Mouse (Mus musculus): ENCODE results near the gene Tnfrsf25. TPM values are rescaled to one million over a fixed set of nuclear protein-coding genes. Genes with fewer than 3 reads are reported as not detected.

Tnfrsf25 gene
- total and polyA plus RNA-seq, 2 experiments from 2014 or later, result 0.49 to 0.99 TPM

GRCm38 (mm10) chr4:152131809-152132771, 16.4 kb downstream of the Tnfrsf25 start:
- Histone ChIP-seq H3K4me1 (ENCODE audit: insufficient read depth, low read length) (no peaks in the 10 kb centered on the region; the same call in 1 of the 2 replicates), H3K36me3 (ENCODE audit: insufficient read depth, low read length) (no peaks in the 10 kb centered on the region), H3K27ac (ENCODE audit: low read depth, low read length) (no peak overlapping the region), H3K4me2 (ENCODE audit: low read depth, low read length, poor library complexity, severe bottlenecking) (peak overlapping the region; percentile 57; the same call in 1 of the 2 replicates), H3K9me3 (ENCODE audit: low read length) (no peaks in the 10 kb centered on the region), H3K4me3 (ENCODE audit: low read depth, low read length) (no peak overlapping the region), H3K9ac (replicated peaks; ENCODE audit: low read length, poor library complexity, severe bottlenecking) (no peak overlapping the region), H3K27me3 (ENCODE audit: insufficient read depth, low read length) (peaks cover 69% of the 10 kb centered on the region)
- ATAC-seq (ENCODE audit: low FRiP score) (no peak), DNase-seq (ENCODE audit: low spot score) (peak; percentile 48)
- 8% methylated on average over 41 of the region's 50 CpGs for WGBS
- no peak for TF ChIP-seq CTCF (IDR thresholded peaks at IDR 0.05)

GRCm38 (mm10) chr4:152132772-152133169, 17.0 kb downstream of the Tnfrsf25 start:
- Histone ChIP-seq H3K4me2 (ENCODE audit: low read depth, low read length, poor library complexity, severe bottlenecking) (no peak overlapping the region), H3K9ac (replicated peaks; ENCODE audit: low read length, poor library complexity, severe bottlenecking) (no peak overlapping the region), H3K27ac (ENCODE audit: low read depth, low read length) (no peak overlapping the region), H3K4me1 (ENCODE audit: insufficient read depth, low read length) (no peaks in the 10 kb centered on the region; the same call in 1 of the 2 replicates), H3K4me3 (ENCODE audit: low read depth, low read length) (no peak overlapping the region), H3K27me3 (ENCODE audit: insufficient read depth, low read length) (peaks cover 64% of the 10 kb centered on the region), H3K9me3 (ENCODE audit: low read length) (no peaks in the 10 kb centered on the region), H3K36me3 (ENCODE audit: insufficient read depth, low read length) (no peaks in the 10 kb centered on the region)
- WGBS, result 35% methylated on average over 10 of the region's 10 CpGs
- no peak for TF ChIP-seq CTCF (IDR thresholded peaks at IDR 0.05)
- no peak for ATAC-seq (ENCODE audit: low FRiP score)
- DNase-seq (ENCODE audit: low spot score), result no peak

DNA sequence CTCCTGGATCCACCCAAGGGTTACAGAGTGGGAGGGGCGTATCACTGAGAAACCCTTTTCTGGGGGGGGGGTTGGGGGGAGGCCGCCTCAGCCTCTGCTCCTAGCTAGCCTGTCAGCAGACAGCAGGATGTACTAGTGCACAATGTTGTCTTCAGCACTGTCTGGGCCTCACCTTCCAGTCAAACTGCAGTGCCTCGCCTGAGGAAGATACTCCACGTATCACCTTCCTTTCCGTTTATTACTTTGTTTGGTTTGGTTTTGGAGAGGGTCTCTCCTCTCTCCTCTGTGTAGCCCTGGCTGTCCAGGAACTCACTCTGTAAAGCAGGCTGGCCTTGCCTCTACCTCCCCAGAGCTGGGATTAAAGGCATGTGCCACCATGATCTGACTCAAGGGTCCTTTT, 17.5 kb downstream of the Tnfrsf25 start:
- Histone ChIP-seq H3K9ac (replicated peaks; ENCODE audit: low read length, poor library complexity, severe bottlenecking) (no peak overlapping the region), H3K9me3 (ENCODE audit: low read length) (no peaks in the 10 kb centered on the region), H3K4me1 (ENCODE audit: insufficient read depth, low read length) (no peaks in the 10 kb centered on the region; the same call in 1 of the 2 replicates), H3K4me2 (ENCODE audit: low read depth, low read length, poor library complexity, severe bottlenecking) (no peak overlapping the region), H3K36me3 (ENCODE audit: insufficient read depth, low read length) (no peaks in the 10 kb centered on the region), H3K27ac (ENCODE audit: low read depth, low read length) (no peak overlapping the region), H3K4me3 (ENCODE audit: low read depth, low read length) (no peak overlapping the region), H3K27me3 (ENCODE audit: insufficient read depth, low read length) (peaks cover 61% of the 10 kb centered on the region)
- 43% methylated on average over 5 of the region's 5 CpGs for WGBS
- DNase-seq (ENCODE audit: low spot score), result no peak
- ATAC-seq (ENCODE audit: low FRiP score), result no peak
- no peak for TF ChIP-seq CTCF (IDR thresholded peaks at IDR 0.05)

DNA sequence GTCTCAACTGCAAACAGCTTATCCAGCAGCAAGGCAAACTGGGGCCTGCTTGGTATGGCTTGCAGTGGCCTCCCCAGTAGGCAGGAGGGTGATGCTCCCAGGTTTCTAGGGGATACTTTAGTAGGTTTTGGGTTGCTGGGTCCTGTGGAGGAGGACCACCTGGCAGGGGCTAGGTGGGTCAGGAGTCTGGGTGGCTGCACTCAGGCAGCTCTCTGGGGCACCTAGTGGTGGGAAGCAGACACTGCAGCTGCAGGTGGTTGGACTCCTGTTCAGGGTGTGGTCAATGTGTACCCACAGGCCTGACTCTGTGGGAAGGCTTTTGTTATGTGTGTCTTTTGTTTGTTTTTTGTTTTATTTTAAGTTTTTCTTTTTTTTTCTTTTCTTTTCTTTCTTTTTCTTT, 18.8 kb downstream of the Tnfrsf25 start:
- H3K27ac ChIP-seq (ENCODE audit: low read depth, low read length), result no peak overlapping the region
- peak; percentile 64 for TF ChIP-seq CTCF (IDR thresholded peaks at IDR 0.05)
- H3K4me3 ChIP-seq (ENCODE audit: low read depth, low read length), result no peak overlapping the region
- no peak overlapping the region for H3K9ac ChIP-seq (replicated peaks; ENCODE audit: low read length, poor library complexity, severe bottlenecking)
- H3K36me3 ChIP-seq (ENCODE audit: insufficient read depth, low read length), result no peaks in the 10 kb centered on the region
- ATAC-seq (ENCODE audit: low FRiP score) (no peak), DNase-seq (ENCODE audit: low spot score) (no peak)
- peaks cover 51% of the 10 kb centered on the region for H3K27me3 ChIP-seq (ENCODE audit: insufficient read depth, low read length)
- no peak overlapping the region for H3K4me2 ChIP-seq (ENCODE audit: low read depth, low read length, poor library complexity, severe bottlenecking)
- no peaks in the 10 kb centered on the region; the same call in 1 of the 2 replicates for H3K4me1 ChIP-seq (ENCODE audit: insufficient read depth, low read length)
- no peaks in the 10 kb centered on the region for H3K9me3 ChIP-seq (ENCODE audit: low read length)

DNA sequence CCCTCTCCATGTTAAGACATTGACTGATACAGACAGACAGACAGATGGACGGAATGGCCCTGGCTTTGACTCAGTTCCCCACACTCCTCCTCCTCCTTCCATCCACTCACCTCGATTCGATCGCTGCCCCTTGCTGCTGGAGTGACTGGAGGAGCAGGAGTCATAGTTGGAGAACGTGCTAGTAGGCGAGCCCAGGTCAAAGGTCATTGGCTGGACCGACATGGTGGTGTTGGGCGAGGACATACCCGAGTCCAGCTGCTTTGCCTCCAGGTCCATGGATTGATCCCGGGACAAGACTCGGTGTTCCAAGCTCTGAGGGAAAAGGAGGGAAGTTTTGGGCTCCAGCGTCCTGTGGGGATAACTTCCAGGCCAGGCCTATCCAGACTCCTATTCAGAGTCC, 19.6 kb downstream of the Tnfrsf25 start:
- no peak for TF ChIP-seq CTCF (IDR thresholded peaks at IDR 0.05)
- H3K4me1 ChIP-seq (ENCODE audit: insufficient read depth, low read length), result no peaks in the 10 kb centered on the region; the same call in 1 of the 2 replicates
- H3K9ac ChIP-seq (replicated peaks; ENCODE audit: low read length, poor library complexity, severe bottlenecking), result no peak overlapping the region
- DNase-seq (ENCODE audit: low spot score) (no peak), ATAC-seq (ENCODE audit: low FRiP score) (no peak)
- H3K27ac ChIP-seq (ENCODE audit: low read depth, low read length), result no peak overlapping the region
- WGBS, result 80% methylated on average over 11 of the region's 12 CpGs
- no peaks in the 10 kb centered on the region for H3K9me3 ChIP-seq (ENCODE audit: low read length)
- no peak overlapping the region for H3K4me3 ChIP-seq (ENCODE audit: low read depth, low read length)
- H3K27me3 ChIP-seq (ENCODE audit: insufficient read depth, low read length), result peaks cover 46% of the 10 kb centered on the region
- H3K4me2 ChIP-seq (ENCODE audit: low read depth, low read length, poor library complexity, severe bottlenecking), result no peak overlapping the region
- H3K36me3 ChIP-seq (ENCODE audit: insufficient read depth, low read length), result no peaks in the 10 kb centered on the region
